Mouse (Mus musculus): ENCODE results near the gene Mapt.
"Not testable (repeated sequence)": the region's sequence is repeated elsewhere in the genome, so short reads cannot be mapped to it uniquely, and the experiment has no call there.

Mapt gene

DNA sequence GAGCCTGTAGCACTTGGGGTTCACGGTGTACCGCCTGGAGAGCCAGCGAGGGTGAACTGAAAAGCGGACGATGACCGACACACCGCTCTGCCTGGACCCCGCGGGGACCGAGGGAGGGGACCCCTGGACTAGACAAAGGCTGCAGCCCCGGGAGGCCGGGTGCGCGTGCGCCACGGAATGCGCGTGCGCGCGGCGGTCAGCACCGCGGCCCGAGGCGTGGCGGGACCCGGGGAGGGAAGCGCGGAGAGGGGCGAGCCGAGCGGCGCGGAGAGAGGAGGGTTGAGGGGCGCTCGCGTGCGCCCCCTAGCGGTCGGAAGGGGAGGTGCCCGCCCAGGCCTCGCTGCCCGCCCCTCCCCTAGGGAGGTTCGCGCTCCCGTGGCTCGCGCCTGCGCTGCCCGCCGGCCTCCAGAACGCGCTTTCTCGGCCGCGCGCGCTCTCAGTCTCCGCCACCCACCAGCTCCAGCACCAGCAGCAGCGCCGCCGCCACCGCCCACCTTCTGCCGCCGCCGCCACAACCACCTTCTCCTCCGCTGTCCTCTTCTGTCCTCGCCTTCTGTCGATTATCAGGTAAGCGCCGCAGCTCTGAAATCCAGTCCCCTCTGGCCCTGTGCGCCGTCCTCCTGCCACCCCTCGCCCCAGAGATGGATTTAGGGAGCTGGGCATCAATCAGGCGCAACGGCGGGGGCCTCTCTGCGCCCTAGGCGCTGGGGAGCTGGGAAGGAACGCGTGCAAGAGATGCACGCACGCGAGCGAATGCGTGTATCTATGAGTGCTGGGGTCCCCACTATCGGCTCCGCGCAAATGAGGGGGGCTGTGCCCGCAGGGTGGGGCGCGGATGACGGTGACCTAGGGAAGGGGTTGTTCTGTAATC lies at the start of gene Mapt:
Gene Mapt, plus strand, starts transcription at position 350 of the 871 bp plus-strand sequence.
- DNase-seq (ENCODE audit: low spot score in 2 of 2), result peak; percentile 94

DNA sequence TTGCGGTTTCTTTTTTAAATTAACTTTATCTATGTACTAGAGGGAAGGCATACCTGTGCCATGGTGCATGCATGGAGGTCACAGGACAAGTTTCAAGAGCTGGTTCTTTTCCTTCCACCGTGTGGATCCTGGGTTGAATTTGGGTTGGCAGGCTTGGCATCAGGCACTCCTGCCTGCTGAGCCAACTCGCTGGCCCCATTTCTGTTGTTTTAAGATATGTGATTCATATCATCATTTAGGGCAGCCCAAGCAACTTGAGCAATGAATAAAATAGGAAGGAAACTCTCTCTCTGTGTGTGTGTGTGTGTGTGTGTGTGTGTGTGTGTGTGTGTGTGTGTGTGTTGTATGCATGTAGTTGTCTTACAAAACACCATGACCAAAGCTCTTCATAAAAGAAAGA lies 49.0 kb upstream of the Mapt start:
- no peak for DNase-seq (ENCODE audit: low spot score in 2 of 2)

DNA sequence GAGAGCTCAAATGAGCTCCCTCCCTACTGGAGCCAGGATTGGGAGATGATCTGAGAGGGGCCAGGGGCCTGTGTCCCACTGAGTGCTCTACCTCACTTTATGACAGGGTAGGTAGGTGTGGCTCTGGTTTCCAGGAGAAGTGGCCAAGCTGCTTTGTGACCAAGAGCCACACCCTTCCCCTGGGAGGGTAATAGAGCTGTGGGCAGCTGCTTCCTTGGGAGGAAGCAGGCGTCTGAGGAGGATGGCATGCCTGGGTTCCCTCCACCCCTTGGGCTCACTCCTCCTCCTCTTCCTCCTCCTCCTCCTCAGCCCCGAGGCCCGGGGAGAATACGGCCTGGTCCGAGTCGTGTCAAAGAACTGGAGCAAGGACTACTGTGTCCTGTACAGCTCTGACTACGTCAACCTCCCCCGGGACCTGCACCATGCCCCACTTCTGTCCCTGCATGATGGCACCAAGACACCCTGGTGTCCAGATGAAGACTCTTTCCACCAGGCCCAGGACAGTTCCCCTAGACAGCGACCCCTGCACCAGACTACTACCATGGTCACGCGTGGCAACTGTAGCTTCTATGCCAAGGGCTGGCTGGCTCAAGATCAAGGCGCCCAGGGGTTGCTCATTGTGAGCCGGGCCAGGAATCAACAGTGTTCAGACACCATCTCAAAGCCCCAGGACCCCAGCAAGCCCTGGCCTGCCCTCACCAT lies 44.9 kb upstream of the Mapt start, which contains the start of gene Sppl2c:
Gene Sppl2c, plus strand, starts transcription at position 193 of the 702 bp plus-strand sequence.
- no peak for DNase-seq (ENCODE audit: low spot score in 2 of 2)

DNA sequence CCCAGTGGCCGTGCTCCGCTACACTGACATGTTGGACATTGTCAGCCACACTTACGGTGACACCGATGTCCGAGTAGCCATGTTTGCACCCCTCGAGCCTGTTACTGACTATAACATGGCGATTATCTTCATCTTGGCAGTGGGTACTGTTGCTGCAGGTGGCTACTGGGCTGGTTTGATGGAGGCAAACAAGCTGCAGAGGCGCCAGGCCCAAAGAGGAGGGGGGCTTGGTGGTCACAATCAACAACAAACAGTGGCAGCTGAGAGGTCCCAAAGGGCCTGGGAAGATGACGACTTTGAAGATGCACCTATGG lies 44.4 kb upstream of the Mapt start:
- no peak for DNase-seq (ENCODE audit: low spot score in 2 of 2)

DNA sequence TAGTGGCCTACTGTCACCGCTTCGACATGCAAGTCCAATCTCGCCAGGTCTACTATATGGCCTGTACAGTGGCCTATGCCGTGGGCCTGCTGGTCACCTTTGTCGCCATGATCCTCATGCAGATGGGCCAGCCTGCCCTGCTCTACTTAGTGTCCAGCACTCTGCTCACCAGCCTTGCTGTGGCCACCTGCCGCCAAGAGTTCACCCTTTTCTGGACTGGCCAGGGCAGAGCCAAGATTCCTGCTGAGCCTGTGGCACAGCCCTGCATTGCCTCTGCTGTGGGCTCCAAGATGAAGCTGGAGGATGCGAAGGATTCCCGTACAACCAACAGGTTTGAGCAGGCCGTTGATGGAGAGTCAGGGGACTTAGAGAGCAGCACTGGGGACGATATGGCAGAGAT lies 43.4 kb upstream of the Mapt start:
- DNase-seq (ENCODE audit: low spot score in 2 of 2), result no peak

DNA sequence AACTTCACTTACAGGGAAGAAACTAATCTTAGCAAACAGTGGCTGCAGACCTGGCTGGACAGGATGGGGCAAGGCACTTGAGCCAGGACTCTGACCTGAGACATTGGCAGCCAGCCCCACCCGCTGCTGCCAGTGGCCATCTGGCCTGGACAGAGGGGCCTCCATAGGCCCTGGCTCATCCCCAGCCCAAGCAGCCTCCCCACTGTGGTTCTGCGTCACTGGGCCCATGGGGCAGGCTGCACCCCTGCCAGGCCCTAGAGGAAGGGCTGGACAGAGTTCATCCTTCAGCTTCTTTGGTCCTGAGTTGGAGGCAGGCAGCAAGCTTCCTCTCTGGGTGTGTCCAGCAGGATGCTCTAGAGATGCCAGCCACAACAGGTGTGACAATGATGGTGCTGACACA lies 41.2 kb upstream of the Mapt start:
- no peak for DNase-seq (ENCODE audit: low spot score in 2 of 2)

DNA sequence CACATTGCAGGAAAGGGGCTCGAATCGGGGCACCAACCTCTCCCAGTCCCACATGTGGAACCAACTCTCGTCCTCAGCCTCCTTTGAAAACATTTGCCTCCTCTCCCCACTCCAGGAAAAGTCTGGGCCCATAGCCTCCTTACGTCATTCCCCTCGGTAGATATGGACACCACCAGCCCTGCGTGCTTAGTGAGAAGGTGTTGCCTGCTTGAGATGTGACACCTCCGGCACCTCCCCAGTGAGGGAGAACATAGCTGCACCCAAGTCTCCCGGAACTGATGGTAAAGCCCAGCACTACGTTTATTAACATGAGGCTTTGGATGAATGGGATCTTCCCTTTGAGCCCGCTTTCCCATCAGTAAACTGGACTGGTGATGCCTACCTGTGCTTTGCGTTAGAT lies 35.8 kb upstream of the Mapt start:
- DNase-seq (ENCODE audit: low spot score in 2 of 2), result no peak

DNA sequence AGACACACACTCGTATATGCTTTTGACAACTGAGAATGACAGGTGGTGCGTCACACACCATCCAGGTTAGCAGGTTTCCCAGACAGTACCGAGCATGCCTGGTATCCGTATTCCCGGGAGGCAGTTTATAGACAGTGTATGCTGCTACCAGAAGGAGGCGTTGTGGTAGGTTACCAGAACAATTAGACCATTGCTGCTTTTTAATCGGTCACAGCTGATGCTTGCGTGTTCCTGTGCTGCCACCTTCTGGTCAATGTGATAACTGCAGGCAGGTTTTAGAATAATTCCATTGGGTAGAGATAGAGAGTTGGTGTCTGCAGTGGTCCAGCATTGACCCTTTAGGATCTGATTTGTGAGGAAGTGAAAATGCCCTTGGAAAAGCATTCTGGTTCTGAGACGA lies 35.4 kb upstream of the Mapt start:
- DNase-seq (ENCODE audit: low spot score in 2 of 2), result peak; percentile 90 to 93

DNA sequence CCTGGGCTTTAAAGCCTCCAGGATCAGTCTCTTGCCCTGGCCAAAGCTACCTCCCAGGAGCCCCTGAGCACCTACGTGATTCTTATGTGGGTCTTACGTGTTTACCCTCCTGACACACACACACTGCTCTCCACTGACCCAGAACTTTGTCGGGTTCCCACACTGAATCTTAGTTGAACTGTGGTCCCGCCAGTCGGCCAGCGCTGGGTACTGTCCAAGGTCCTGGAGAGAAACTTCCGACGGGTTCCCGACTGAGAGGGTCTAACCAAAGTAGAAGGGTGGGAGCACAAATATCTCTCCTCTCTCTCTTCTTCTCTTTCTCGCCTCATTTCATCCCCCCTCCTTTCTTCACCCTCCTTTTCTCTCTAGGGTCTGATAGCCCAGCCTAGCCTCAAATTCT lies 33.3 kb upstream of the Mapt start:
- DNase-seq (ENCODE audit: low spot score in 2 of 2), result no peak

DNA sequence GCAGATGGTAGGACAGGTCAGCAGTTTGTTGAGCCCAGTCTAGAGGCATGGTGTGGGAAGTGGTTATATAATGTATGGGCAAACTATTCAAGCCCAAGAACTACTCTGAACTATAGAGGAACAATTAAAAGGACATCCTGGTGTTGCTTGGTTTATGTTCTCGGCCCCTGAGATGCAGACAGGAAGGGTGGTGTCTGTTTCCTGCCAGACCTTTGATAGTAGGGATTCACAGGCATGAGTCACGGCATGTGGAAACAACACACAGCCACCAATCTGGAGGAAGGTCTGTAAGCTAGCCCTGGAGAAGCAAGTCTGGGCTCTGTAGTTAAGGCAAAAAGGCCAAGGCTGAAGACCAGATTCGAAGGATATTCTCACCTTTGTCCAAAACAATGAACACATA lies 27.9 kb upstream of the Mapt start:
- DNase-seq (ENCODE audit: low spot score in 2 of 2), result no peak

DNA sequence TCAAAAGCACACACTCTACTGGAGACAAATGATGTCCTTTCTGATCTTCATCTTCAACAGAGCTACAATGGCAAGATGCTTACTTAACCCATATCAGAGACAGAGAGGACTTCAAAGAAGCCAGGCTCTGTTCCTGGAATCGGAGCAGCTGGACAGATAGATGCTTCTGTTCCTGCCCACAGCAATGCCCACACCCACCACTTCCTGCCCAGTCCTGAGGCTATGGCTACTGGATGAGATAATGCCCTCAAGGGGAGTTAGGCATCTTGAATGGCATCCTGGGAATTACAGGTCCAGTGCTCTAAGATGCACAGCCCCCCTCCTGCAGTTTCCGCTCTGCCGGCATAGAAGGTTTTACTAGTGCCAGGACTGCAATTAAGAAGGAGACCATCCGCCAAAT lies 24.6 kb upstream of the Mapt start:
- DNase-seq (ENCODE audit: low spot score in 2 of 2), result no peak

DNA sequence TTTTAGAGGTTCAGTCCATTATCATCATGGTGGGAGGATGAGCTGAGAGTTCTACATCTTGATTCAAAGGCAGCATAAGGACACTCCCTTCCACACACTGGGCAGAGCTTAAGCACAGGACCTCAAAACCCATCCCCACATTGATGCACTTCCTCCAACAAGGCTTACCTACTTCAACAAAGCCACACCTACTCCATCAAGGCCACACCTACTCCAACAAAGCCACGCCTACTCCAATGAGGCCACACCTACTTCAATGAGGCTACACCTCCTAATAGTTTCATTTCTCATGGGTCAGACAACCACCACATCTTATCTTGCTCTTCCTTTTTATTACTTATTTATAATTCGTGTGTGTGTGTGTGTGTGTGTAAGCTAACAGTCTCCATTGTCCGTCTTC lies 22.1 kb upstream of the Mapt start:
- no peak for DNase-seq (ENCODE audit: low spot score in 2 of 2)

DNA sequence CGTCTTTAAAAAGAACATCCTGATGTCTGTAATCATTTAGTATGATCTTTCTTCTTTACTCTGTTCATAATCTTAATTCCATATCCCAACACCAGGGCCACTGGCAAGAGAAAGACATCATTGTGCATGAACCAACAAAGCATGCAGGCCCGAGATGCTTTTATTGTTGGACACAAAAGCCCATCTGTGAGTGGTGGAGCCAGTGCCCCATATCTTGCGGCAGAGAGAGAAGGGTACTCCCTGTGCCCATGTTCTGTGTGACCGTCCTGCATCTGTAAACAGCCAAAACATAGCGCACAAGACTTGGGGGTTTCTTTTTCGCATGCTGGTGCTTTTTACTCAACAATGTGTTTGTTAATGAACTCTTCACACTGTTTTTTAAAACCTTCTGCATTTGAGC lies 19.9 kb upstream of the Mapt start:
- DNase-seq (ENCODE audit: low spot score in 2 of 2), result no peak

DNA sequence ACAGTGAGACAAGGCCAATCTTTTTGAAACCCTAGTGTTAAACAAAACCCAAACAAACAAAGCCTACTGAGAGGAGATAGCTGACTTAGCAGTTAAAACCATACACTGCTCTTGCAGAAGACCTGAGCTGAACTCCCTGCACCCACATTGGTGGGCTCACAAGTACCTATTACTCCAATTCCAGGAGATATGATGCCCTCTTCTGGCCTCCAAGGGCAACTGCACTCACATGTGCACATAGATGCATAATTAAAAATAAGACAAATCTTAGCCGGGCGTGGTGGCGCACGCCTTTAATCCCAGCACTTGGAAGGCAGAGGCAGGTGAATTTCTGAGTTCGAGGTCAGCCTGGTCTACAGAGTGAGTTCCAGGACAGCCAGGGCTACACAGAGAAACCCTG lies 17.1 kb upstream of the Mapt start:
- DNase-seq (ENCODE audit: low spot score in 2 of 2), result not testable (repeated sequence)

DNA sequence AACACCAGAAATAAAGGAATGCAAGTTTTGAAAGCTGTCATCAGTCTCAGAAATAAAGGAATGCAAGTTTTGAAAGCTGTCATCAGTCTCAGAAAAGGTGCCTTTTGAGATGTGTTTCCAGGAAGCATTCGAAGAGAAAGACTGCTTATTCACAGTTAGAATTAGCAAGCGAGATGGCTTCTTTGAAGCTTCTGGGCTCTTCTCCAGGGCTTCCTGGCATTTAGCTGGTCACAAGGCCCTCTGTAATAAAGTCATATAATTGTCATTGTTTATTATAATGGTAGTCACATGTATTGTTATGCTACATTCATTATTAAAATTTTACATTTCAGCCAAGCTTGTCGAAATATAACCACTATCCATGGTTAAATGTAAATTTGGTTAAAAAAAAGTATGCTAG lies 13.1 kb upstream of the Mapt start:
- DNase-seq (ENCODE audit: low spot score in 2 of 2), result no peak

DNA sequence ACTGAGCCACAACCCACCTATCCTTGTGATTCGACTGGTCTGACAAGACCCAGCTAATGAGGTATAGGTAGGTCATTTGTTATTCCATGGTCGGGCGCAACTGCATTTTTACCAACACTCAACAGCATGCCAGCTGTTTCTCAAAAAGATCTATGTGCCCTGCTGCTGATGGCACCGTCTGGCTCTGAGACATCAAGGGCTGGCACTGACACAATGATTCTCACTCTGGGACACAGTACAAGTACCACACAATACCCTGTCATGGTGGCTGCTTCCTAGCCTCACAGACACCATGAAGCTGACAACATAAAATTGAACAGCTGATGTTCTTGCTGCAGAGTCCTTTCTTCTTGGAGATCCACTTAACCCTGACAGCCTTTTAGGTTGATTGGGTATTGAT lies 10.9 kb upstream of the Mapt start:
- no peak for DNase-seq (ENCODE audit: low spot score in 2 of 2)

DNA sequence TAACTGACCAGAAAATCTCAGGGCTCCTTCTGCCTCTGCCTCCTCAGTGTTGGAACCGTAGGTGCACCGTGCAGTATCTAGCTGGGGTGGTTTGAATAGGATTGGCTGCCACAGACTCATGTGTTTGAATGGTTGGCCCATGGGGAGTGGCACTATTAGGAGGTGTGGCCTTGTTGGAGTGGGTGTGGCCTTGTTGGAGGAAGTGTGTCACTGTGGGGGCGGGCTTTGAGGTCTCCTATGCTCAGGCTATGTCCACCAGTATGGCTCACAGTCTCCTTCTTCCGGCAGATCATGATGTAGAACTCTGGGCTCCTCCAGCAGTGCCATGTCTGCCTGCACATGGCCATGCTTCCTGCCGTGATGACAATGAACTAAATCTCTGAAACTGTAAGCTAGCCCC lies 9.4 kb upstream of the Mapt start:
- no peak for DNase-seq (ENCODE audit: low spot score in 2 of 2)

DNA sequence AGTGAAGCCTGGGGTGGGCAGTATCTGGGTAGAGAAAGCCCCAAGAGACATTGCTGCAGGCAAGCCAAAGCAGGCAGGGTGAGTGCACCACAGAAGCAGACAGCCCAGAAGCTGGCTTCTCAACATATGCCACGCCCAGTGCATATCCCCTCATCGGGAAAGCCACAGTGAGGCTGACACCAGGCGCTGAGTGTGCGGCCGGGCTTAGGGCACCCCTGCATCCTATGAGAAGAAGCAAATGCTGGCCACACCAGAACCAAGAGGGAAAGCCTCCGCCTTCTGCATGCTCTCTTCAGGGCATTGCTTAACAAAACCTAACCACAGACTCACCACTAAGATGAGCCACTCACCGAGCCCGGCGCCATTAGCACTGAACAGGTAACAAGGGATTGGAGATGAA lies 7.9 kb upstream of the Mapt start:
- DNase-seq (ENCODE audit: low spot score in 2 of 2), result no peak

DNA sequence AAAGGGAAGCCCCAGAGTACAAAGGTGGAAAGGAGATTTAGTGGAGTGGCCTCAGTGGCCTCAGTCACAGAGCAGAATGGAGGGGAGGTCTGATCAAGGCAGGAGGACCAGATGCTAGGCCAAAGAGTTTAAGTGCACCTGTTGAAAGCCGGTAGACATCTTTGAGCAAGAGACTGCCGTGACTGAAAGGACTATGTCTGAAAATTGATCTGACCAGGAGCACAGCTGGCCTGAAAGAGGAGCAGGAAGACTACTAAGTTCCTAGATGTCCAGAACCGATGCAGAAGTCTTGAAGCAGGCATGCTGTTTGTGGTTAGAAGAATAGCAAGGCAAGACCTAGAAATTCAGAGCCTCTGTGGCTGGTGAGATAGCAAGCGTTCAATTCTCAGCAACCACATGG lies 1.8 kb upstream of the Mapt start:
- no peak for DNase-seq (ENCODE audit: low spot score in 2 of 2)

DNA sequence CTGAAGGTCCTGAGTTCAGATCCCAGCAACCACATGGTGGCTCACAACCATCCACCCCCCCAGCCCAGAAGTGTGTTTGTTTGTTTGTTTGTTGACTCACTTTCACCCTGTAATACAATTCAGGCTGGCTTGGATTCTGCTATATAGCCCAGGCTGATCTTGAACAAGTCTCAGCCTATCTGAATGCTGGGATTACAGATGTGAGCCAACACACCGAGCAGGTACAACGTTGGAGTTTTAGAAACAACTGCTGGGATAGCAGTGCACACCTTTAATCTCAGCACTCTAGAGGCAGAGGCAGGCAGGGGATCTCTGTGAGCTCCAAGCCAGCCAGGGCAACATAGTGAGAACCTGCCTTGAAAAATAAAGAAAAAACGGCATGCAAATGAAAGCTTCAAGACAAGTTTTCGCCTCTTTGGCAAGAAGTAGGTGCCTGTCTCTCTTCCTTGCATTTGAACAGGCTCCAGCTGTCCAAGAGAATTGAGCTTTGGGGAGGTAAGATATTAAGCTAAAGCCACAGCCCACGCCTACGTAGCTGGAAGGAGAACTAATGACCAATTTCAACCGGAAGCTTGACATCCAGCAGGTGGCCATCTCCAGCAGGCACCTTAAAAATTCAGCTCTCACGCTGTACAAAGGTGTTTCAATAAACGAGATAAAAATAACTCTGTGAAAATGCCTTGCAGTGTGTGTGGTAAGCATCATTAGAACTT lies 968 bp upstream of the Mapt start:
- no peak for DNase-seq (ENCODE audit: low spot score in 2 of 2)

DNA sequence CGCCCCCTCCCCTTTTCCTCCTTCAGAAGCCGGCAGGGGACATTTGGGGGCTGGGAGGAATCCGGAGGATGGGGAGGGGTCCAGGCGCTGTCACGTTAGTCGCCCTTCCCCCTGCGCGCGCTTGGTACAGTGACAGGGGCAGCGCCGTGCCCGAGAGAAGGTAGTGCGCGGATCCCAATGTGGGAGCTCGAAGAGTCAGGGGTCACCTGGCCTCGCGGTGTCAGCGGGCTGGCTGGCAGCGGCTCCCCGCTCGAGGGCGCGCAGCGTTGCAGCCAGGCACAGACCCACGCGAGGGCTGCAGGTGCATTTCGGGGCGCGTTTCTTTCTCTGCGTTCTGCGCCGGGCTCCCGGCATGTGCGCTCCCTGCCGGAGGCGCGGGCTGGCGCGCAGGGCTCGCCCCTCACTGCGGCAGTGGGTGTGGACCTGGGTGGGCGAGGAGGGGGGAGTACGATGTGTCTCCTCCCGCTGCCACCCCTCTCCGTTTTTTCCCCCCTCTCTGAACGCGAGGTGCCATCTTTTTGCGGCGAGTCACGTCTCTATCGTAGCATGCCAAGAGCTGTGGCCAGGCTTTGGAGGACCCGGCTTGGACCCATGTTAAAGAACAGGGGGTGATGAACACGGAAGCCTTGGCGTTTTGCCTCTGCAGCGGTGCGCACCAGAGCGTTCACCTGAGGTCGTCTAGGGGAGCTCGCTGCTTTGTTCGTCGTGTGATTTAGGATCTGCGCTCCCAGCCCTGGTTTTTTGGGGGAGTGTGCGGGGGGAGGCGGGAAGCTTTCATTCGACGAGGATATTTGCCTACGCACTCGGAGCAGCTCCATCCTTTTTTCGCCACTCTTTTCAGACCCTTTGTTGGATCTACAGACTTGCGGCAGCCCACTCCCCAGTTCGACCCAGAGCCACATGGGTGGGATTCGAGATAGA lies 1.2 kb downstream of the Mapt start:
- DNase-seq (ENCODE audit: low spot score in 2 of 2), result peak; percentile 89 to 92

DNA sequence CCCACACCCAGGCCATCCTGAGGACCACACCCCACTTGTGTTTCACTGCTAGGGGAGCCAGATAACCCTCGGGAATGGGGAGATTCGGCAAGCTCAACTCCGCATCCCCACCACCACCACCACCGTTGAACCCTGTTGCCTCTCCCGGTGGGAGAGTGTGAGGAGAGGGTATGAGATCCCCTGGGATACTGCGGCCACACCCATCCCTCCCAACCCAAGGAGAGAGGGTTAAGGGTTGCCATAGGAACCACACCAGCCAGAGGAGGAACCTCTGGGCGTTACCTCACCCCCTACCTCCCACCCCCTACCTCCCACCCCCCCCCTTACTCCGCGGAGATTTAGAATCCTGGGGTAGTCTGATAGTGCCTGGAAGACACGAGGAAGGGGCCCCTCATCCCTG lies 1.9 kb downstream of the Mapt start:
- DNase-seq (ENCODE audit: low spot score in 2 of 2), result no peak
